Mouse (Mus musculus) adrenal gland (tissue): ENCODE measurements around the gene Ecsit.

Experiments
- intact Hi-C: fragments of 180-260 bp; cut with DNase I; formaldehyde crosslinking; loops from one replicate; pipeline ENCODE4 v1.15.1; 2025
- long read RNA-seq, 2 experiments: library from polyadenylated mRNA; unstranded; transcript quantifications; one replicate each; pipeline ENCODE4 v2.0.0; 2020; ENCODE audit warnings: borderline replicate concordance in 1 of 2; ENCODE audit not compliant: insufficient replicate concordance in 1 of 2

Ecsit gene
- long read RNA-seq, experiment 1, transcript Ecsit-201 (9 exons, 1,673 nt), result major isoform, 21 of 57 reads
- long read RNA-seq, experiment 1, transcript Ecsit-204 (9 exons, 1,676 nt), result minor isoform, 19 of 57 reads
- long read RNA-seq, experiment 1, partial matches to known transcripts, result 7 of 57 reads
- long read RNA-seq, experiment 1, other reads (novel, unspliced or antisense), result 8 of 57 reads
- long read RNA-seq, experiment 2, transcript Ecsit-201 (9 exons, 1,673 nt), result minor isoform, 18 of 67 reads
- long read RNA-seq, experiment 2, transcript Ecsit-204 (9 exons, 1,676 nt), result major isoform, 28 of 67 reads
- long read RNA-seq, experiment 2, partial matches to known transcripts, result 6 of 67 reads
- long read RNA-seq, experiment 2, other reads (novel, unspliced or antisense), result 12 of 67 reads

DNA sequence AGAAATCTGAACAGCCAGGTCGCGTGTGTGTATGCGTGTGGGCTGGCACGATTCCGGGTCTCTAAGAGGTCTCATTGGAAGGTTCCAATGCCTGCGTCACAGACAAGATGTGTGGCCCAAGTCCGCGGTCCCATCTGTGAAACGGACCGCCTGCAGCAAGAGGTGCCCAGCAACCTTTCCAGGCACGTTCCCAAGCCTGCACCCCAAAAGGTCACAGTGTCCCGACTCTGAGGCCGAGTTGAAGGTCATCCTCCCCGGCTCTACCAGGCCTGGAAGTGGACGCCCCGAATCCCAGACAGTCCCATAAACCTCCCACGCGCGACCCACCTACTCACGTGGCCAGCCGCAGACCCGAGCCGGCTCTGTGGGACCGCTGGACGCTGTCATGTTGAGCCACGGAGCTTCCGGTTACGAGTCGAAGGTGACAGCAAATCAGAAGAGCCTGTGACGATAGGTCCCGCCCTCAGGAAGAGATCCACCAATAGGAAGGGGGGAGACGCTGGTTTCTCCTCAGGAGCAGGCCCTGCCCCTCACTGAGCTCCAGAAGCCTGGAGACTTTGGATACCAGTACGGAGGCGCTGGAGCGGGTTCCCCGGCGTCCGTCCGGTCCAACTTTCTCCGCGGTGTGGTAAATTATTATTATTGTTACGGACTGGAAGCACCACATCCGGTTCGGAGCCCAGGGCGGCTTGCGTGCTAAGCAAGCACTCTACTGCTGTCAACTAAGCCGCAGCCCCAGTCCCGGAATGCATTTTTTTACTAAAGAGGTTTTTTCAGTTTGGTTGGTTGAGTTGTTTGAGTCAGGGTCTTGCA lies at the start of gene Ecsit:
Ecsit (minus strand) TSS at position 417 of the 813 bp plus-strand sequence.
- intact Hi-C loops, result no loop called here

DNA sequence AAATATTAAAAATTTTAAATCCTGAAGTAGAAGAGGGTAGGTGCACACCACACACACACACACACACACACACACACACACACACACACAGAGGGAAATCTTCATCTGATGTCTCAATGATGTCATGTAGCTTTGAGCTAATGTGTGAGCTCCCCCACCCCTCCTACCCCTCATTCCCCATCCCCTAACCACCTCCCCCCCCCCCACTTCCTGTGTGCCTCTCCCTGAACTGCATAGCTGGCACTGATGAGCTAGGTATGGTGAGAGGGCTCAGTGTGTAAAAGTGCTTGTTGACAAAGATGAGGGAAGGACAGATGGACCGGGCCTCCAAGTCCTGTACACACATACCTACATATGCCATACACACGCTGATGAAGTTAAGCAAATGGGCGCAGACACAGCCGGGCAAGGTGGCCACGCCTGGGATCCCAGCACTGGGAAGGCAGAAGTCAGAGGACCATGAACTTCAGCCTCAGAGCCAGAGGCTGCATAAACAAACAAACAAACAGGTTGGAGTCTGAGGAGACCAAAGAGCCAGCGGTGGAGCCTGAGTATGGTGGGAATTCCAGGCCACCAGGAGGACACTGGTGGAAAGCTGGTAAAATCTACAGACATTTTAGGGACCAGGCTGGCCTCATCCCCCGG lies 49.1 kb upstream of the Ecsit start:
- intact Hi-C loops, result no loop called here

DNA sequence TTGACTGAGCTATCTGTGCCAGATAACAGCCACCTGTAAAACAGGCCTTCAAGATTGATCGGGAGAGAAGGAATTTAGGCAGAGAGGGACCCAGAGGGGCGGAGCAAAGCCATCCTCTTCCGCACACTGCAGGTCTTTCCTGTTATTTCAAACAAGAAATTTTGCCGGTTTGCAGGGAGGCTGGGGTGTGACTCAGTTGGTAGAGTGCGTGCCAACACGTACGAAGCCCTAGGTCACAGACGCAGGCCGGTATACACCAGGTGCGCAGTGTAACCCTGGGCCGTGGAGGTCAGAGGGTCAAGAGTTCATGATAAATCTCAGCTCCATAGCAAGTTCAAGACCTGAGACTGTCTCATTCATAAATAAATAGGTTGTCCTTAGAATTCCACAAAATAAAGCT lies 47.0 kb upstream of the Ecsit start:
- intact Hi-C loops, result no loop called here

DNA sequence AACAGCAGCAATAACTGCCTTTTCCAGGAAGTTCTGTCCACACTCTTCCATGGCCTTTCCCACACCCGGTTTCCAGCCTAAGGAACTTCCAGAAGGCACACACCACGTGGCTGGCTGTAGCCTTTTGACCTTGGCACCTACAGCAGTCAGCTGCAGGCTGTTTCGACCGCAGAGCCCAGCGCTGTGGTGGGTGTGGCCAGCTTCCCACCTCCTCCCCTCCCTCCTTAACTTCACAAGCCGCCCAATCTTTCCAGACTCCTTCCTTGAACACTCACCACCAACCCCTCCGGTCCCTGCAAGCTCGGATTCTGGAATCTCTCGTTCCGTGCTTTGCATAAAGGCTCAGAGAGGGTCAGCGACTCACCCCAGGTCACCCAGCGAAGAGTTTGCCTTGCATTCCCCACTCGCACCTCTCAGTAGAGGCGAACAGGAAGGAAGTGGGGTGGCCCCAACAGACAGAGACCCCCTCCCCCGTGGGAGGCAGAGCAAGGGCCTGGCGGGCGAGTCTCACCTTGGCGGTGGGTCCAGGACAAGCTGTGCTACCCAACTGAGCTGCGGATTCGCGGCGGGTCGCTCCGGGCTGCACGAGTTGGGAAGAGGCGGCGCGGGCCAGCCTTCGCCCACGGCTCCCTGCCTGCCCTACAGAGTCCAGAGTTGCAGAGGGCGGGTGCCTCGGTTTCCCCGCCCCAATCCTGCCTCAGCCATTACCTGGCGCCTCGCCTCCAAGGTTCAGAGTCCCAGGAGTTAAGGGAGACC lies 46.2 kb upstream of the Ecsit start:
- intact Hi-C loops, result no loop called here

DNA sequence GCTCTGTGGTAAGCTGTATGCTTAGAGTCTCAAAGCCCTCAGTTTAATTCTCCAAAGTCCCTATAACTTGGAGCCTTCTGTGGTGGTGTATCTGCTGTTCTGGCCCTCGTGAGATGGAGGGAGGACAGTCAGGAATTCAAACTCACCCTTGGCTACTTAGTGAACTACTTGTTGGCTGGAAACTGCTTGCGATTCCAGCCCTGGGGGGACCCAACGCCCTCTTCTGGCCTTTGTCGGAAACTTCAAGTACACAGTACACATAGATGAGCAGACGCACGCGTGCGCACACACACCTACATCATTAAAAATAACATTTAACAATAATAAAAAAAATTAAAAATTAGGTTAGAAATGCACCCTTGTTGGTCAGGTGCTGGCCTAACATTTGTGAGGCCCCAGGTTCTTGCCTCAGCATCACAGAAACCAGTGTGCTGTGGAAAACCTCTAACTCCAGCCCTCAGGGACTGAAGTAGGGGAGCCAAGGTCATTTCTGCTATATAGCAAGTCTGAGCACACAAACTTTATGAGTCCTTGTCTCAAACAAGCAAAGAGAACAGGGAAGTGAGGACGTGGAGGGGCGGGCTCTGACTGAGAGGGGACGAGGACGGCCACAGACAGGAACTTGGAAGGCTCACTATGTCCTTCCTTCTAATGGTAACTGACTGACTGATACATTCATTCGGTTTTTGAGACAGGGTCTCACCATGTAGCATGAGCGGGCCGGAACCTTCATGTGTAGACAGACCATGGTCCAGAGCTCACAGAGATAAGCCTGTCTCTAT lies 40.2 kb upstream of the Ecsit start:
- intact Hi-C loops, result no loop called here

DNA sequence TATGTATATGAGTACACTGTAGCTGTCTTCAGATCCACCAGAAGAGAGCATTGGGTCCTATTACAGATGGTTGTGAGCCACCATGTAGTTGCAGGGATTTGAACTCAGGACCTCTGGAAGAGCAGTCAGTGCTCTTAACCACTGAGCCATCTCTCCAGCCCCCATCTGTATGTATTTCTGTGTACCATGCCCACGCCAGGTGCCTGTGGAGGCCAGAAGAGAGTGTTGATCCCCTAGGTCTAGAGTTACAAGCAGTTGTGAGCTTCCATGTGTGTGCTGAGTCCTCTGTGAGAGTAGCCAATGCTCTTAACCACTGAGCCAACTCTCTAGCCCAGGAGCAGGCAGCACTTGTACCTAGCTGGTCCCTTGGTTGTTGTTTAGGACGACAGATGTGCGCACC lies 38.9 kb upstream of the Ecsit start:
- intact Hi-C loops, result no loop called here

DNA sequence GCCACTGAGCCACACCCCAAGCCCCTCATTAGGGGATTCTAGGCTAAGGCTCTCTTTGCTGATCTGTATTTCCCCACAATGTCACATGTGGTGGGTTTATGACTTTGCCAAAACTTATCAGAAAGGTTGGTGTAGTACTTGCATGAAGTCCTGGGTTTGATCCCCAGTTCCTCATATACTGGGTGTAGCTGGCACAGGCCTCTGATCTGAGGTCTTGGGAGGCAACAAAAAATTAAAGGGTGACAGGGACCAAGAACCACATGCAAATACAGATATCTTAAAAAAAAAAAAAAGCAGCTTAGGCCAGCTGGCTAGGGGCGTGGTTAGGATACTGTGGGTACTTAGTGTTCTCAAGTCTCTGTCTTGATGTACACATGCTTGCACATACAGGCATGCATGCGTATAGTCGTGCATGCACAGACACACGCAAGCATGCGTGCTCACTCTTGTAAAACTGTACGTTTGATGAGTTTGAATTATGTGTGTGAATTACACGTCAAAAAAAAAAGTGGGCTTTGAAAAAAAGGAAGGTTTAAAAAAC lies 37.9 kb upstream of the Ecsit start:
- intact Hi-C loops, result no loop called here

DNA sequence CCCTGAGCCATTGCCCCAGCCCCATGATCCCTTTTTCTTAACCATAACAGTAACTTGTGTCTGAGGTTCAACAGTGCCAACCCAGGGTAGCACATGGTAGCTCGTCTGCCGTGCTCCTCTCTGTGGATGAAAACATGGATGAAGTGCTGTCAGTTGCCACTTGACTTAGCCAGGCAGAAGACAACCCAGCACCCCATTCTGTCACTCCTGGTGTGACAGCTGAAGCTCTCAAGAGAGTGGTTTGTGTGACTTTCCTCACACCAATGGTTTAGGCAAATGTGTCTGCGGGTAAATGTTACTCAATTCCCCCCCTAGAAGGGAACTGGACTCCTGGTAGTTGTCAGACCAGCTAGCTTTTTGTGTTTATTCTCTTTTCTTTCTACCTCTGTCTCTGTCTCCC lies 36.8 kb upstream of the Ecsit start:
- intact Hi-C loops, result no loop called here

DNA sequence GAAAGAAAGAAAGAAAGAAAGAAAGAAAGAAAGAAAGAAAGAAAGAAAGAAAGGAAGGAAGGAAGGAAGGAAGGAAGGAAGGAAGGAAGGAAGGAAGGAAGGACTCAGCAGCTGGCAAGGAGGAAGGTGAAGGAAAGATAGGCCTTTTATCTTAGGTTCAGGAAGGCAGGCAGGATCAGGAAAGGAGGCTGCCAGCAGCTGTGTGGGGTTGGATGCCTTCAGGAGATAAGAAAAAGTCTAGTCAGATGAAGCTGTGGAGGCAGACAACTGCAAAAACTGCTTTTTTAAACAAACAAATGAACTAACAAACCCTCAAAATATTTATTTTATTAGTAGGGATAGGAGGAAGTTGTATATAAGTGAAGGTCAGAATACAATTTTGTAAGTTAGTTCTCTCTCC lies 36.3 kb upstream of the Ecsit start:
- intact Hi-C loops, result no loop called here

DNA sequence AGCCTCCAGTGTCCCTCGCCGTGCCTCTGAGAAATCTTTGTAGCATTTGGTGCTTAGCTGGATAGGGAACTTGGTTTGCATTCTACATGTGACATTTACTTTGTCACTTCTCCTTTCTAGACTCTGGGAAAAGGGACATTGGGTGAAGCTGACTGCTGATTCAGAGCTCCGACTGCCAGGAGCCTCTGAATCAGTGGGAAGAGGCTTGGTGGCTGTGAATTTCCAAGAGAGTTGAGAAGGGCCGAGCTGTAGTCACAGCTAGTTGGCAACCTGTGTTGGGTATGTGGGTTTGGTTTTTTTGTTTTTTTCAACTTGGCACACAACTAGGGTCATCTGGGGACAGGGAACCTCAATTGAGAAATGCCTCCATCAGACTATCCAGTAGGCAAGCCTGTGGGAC lies 34.3 kb upstream of the Ecsit start:
- intact Hi-C loops, result loop anchor here (2.0 kb wide), 1 partner anchor 23 kb away; no protein-coding TSS in a partner anchor

DNA sequence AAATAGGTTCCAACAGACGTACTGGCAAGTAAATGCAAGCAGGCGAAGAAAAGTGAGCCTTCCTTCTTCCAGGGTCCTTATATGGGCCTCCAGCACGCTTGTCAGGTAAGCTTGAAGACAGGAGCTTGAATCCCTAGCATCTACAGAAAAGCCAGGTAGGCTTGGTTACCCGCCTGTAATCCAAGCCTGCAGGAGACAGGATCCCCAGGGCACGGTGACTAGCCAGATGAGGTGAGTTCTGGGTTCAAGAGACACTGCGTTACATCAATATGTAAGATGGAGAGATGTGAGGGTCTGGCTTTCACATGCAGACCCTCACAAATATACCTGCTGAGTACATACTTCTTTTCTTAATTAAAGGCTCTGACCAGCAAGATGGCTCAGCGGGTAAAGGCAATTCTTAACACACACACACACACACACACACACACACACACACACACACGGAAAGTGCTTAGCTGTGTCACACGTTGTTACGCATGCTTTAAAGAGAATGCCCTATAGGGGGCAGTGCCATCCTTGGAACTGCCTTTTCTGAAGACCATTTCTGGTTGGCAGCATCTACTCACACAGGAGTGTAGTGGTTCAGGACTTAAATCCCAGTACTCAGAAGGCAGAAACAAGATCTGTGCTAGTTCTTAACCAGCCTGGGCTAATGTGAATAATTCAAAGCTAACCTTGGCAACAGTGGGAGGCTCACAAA lies 32.7 kb upstream of the Ecsit start:
- intact Hi-C loops, result loop anchor here (2.0 kb wide), 1 partner anchor 25 kb away; no protein-coding TSS in a partner anchor

DNA sequence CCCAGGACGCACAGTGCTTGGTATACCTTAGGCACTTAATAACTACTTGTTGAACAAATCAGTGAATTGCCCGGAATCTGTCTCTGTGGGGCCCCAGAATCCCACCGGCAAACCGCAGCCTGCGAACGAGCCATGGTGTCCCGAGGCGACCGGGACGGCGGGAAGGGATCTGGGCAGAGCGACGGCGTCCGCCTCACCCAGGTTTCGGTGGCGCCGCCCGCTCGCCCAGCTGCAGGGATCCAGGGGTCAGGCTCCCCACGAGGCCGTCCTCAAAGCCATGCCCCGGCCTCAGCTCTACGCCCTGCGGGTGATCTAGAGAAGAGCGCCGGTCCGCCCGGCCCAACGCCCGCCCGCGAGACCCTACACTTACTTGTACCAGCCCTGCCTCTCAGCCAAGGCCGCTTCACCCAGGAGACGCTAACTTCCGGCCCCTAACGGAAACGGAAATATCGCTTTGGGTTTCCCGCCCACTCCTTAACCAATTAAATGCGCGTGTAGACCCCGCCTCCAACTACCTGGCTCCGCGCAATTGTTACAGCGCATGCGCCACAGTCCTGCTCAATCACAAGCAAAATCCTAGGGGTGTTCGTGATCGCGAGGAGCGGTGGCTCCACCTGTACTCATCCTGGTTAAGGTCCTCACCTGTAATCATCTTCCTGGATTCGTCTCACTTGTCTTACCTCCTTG lies 31.6 kb upstream of the Ecsit start, which contains the start of gene Elof1:
Elof1 (minus strand) TSS at position 433 of the 687 bp plus-strand sequence.
- intact Hi-C loops, result no loop called here

DNA sequence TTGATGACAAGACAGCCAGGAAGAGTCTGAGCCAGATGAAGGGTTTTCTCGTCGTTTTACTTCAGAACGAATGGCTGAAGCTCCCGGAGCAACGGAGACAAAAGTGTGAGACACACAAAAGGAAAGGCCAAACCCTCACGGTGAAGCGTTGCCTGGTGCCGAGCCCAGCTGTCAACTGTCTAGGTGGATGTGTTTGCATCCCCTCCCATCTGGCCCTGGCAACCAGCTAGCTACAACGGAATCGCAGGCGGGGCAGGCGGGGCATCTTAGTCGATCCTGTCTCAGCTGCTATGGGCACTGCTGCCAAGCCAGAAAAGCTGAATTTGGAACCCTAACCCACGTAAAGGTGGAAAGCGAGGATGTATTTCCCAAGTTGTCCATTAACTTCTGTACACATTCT lies 30.8 kb upstream of the Ecsit start:
- intact Hi-C loops, result no loop called here

DNA sequence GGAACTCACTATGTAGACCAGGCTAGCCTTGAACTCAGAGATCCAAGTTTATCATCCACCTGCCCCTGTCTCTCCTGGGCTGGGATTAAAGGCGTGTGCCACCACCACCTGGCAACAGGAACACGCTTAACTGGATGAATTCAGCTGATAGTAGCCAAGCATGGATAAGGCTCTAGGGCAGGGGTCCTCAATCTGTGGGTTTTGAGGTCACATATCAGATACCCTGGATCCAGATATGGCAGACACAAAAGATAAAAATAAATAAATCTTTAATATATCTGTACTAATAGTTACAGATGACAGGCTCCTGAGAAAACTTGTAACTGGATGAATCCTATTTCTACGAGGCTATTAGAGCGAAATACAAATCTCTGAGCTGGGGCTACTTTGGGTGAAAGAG lies 30.4 kb upstream of the Ecsit start:
- intact Hi-C loops, result no loop called here

DNA sequence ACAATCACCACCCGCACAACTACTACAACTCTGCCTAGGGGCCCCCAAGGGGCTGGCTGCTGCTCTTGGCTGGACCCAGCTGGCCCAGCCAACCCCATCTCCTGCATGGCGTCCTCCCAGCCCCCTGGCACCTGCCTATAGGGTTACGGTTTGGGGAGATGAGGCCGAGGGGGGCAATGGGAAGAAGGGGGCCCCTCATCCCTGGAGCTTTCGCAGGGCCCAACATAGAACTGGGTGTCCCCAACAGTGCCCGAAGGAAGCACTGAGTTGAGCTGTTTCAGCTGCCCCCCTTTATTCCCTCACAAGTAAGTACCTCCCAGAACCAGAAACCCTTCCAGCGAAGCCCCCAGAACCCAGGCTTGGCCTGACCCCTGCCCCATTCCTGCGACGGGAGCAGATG lies 23.0 kb upstream of the Ecsit start:
- intact Hi-C loops, result no loop called here

DNA sequence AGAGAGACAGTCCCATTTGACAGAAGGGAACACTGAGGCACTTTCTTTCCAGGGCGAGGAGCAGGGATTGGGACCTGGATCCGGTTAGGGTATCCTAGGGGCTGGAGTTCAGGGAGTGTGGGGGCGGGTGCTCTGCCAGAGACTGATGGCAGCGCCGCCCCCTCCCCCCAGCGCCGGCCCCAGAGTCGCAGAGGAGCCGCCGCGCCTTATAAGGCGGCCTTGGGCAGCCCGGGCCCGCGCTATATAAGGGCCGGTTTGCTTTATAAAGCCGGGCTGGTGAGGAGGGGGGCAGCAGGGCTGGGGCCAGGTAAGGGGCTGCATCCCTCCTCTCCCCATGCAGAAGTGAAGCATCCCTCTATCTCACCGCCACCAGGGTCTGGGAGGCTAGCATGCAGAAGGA lies 14.7 kb upstream of the Ecsit start:
- intact Hi-C loops, result loop anchor here (10.0 kb wide), 1 partner anchor 45 kb away; no protein-coding TSS in a partner anchor

DNA sequence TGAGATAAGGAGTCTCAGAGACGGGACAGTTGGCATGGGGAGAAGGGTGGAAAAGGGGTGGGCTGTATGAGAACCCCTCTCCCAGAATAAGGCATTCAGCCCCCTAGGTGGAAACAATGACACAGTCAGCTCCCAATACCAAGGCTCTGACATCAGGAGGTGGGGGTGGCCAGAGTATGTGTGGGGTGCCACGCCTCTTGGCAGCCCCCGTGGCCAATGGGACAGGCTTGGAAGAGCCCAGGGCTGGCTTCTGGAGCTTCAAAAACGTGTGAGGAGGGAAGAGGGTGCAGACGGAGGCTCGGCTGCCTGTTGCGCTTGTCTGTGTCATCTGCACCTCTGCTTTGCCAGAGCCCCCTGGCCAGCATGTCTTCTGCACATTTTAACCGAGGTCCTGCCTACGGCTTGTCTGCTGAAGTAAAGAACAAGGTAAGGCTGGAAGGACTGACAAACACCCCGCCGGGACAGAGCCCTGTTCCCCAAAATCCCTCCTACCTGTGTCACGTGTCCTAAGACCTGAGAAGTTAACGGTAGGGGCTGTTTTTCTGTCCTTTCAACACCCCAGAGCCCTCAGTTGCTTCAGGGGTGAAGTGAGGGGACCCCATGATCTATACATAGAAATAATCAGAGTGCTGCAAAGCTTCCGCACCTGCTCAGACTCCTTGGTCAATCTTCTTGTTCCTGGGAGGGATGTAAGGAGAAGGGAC lies 13.9 kb upstream of the Ecsit start, which contains the start of gene Cnn1:
Cnn1 (plus strand) TSS at position 224 of the 704 bp plus-strand sequence.
- intact Hi-C loops, result loop anchor here (10.0 kb wide), 1 partner anchor 46 kb away; no protein-coding TSS in a partner anchor

DNA sequence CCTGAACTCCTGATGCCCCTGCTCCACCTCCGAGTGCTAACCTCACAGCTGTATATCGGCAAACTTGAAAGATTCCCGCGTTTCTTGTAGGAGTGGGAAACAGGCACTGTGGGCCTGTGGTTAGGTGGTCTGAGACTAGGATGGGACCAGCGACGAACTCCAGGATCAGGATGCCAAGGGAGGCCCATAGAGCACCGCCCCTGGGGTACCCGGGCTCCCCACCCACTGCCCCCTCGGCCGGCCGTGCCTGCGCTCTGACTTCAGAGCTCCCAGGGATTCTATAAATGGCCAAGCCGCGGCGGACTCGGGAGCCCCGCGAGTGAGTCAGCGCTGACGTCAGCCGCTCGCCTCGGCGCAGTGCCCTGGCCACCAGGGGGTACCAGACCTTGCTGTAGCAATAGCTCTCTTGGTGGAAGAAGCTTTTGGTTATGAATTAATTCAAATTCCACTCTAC lies 10.6 kb upstream of the Ecsit start:
- intact Hi-C loops, result loop anchor here (10.0 kb wide), 1 partner anchor 49 kb away; no protein-coding TSS in a partner anchor
